Mouse (Mus musculus) MEL-GATA-1-ER (cell line): ENCODE results near the gene Il2ra.
"Not testable (repeated sequence)": the region's sequence is repeated elsewhere in the genome, so short reads cannot be mapped to it uniquely, and the experiment has no call there.

Experiments
- DNase-seq: peaks from one replicate; pipeline ENCODE4 v3.0.0-alpha.2; 2012; ENCODE audit warnings: low read depth; ENCODE audit errors: extremely low read depth

Gene Il2ra

DNA sequence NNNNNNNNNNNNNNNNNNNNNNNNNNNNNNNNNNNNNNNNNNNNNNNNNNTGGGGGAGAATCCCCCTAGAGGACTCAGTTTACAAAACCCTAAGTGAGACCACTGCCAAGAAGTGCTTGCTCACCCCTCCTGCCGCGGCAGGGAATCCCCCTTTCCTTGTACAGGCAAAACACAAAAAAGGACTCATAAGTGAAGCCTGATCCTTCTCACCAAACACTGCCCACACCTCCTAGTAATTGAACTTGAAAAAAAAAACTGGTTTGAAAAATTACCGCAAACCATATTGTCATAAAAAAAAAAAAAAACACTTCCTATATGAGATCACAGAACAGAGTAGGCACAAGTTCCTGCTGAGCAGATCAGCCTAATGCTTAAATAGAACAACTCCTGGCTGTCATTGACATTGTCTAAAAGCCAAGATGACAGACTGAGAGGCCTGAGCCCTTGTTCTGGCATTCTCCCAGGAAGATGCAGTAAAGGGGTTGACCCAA, at the start of gene Il2ra:
TSS of gene Il2ra (plus strand) at position 357 of the 491 bp plus-strand sequence.
- DNase-seq, result no peak

DNA sequence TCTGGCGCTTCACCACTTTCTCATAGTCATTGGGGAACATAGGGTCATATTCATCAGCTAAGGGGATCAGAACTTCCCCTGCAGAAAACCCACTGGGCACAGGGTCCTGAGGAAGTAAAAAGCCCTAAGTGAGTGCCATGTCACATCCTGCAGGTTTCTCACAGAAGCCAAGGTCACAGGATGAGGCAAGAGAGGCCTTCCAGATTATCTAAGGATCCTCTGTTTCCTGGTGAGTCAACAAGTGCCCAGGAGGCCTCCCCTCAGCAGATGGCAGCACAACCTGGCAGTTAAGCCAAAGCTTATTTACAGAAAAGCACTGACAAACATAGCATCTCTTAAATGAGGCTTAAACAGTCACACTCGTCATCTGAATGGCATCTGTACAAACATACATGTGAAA, 45.9 kb upstream of the Il2ra start:
- DNase-seq, result no peak

- DNase-seq, result no peak
These were observed 44.7 kb upstream of the Il2ra start for GRCm38 (mm10) chr2:11597906-11598305.

- DNase-seq, result no peak
These were observed 40.8 kb upstream of the Il2ra start for GRCm38 (mm10) chr2:11601795-11602194.

GRCm38 (mm10) chr2:11602506-11603489, 39.8 kb upstream of the Il2ra start:
- DNase-seq, result peak; percentile 81

DNA sequence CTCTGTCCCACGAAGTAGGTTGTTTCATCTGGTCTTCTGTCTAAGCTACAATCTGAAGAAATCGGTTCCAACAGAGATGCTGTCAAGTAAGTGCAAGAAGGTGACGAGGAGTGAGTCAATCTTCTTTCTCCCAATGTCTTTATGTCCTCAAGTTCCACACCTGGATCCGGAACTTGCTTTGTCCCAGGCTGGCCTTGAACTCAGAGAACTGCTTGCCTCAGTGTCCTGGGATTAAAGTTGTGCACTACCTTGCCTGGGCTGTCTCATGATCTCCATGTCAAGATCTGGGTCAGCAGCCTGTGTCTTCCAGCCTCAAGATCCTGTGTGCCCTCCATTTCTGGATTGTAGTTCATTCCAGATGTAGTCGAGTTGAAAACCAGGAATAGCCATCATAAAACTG, 38.6 kb upstream of the Il2ra start, which contains the start of gene Rbm17:
TSS of gene Rbm17 (minus strand) at position 101 of the 400 bp plus-strand sequence.
- no peak for DNase-seq

GRCm38 (mm10) chr2:11604911-11605310, 37.7 kb upstream of the Il2ra start:
- DNase-seq, result no peak

DNA sequence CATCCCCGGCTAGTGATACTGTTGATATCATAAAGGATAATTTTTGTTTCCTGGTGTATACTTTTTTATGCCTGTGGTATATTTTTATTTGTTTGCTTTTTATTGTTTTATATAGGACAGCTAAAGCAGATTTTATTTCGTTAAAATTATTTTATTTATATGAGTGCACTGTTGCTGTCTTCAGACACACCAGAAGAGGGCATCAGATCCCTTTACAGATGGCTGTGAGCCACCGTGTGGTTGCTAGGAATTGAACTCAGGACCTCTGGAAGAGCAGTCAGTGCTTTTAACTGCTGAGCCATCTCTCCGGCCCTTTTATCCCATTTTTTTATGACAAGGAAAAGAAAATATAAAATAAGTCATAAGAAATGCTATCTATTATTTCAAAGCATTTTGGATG, 35.9 kb upstream of the Il2ra start:
- not testable (repeated sequence) for DNase-seq

- DNase-seq, result not testable (repeated sequence)
These were observed 29.7 kb upstream of the Il2ra start for GRCm38 (mm10) chr2:11612939-11613338.

- no peak for DNase-seq
These were observed 25.8 kb upstream of the Il2ra start for GRCm38 (mm10) chr2:11616846-11617245.

GRCm38 (mm10) chr2:11619598-11619997, 23.0 kb upstream of the Il2ra start:
- DNase-seq, result no peak

DNA sequence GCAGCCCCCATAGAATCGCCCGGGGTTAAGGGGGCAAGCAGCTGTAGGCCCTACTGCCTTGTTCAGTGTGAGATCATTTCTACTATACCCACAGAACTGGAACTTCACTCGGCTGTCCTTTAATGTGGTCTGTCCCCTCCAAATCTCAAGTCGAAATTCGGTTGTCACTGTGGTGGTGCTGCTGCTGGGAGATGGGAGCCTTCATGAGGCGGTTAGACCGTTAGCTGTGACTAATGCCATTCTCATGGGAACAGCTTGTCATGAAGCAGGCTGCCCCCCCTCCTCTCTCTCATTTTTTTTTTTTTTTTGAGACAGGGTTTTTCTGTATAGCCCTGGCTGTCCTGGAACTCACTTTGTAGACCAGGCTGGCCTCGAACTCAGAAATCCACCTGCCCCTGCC, 19.4 kb upstream of the Il2ra start:
- DNase-seq, result no peak

DNA sequence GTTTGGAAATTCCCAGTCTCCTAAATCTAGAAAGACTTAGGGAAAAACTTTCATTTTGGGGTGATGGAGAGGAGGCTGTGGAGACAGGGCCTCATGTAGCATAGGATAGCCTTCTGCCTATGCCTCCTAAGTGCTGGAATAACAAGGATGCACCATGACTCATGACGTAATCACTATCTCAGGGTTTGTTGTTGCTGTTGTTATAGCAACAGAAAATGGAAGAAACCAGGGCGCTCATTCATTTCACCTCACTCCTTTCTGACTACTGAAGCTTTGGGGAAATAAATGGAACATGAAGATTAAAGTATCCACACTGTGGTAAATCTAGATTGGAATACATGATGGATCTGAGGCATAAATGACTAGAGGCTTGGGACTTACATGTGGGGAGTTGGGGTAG, 18.9 kb upstream of the Il2ra start:
- DNase-seq, result no peak

DNA sequence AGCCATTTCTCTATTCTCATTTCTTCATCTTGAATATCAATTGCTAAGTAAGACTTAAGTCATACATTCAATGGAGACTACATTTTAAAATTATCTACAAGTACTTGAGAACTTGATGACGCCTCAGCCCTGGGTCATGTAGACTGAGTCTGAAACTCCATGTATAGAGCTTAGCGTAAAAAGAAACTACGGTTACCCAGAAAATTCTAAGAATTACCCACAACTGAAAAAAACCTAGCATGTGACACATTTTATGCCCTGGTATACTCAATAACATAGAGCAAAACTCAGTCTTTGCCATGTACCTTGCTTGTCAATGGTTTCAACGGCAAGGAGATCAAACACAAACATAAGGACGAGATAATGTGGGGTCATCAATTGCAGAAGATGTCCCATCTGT, 16.7 kb upstream of the Il2ra start, which contains the start of gene Gm17490:
TSS of gene Gm17490 (minus strand) at position 375 of the 400 bp plus-strand sequence.
- DNase-seq, result no peak

DNA sequence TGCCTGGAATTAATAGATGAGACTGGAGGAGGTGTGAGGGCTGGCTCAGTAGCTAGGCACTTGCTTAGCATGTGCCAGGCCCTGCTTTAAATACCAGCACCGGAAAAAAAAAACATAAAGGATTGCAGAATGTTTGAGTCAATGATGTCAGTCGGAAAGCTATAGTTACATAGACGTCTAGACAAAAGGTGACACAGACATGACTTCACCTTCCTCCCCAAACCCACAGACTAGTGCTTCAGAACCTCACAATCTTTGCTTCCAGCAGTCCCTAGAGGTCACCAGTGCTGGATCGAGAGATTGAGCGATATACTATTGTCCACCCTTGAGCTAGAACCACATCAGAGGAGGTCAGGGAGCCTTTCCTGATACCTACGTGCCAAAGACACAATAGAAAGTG, 7.6 kb upstream of the Il2ra start:
- DNase-seq, result no peak

- no peak for DNase-seq
These were observed 7.0 kb upstream of the Il2ra start for GRCm38 (mm10) chr2:11635471-11636137.

DNA sequence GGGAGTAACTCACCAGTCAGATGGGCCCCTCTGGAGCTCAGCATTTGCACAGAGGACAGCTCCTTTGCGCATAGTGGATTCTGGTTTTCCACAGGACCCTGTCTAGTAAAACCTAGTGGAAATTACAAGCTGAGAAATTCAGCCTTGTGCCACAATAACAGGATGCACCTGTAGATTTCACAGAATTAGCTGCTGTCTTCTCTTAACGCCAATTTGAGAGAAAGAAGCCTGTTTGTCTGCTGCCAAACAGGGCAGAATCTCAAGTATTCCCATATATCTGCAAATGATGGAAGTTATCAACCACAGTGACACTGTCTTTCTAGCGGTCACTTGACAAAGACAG, 6.5 kb upstream of the Il2ra start:
- DNase-seq, result no peak

GRCm38 (mm10) chr2:11637115-11637514, 5.5 kb upstream of the Il2ra start:
- peak; percentile 91 for DNase-seq

DNA sequence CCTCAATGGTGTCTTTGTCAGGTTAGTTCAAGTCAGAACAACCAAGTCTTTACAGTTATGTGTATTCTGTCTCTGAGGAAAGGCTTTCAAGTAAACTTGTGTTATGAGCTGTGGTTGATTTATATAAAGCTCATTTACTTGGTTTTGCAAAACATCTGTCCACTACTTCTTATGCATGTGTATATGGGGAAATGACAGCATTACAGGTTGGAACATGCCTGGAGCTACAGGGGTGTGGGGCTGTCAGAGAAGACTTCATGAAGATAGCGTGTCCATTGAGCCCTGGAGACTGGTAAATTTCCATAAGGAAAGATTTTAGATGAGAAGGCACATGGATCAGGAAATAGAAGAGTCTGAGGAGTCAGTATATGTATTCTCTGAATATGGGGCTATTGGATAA, 1.4 kb downstream of the Il2ra start:
- DNase-seq, result no peak

DNA sequence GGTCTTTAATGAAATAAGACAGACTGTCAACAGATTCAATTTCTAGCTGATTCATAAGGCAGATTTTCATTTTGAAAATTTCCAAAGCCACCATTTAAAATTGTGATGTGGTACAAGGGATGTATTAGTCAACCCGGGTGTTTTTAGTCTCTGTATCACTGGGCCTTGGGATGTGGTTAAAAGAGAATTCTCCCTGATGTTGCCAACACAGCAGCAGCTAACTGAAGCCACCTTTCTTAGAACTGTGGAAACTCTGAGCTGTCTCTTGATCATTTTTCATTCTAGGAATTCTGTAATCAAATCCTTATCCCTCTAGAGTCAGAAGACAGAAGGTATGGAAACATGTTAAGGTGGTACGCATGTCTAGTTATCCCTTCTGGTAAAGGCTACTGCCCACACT, 2.7 kb downstream of the Il2ra start:
- no peak for DNase-seq

DNA sequence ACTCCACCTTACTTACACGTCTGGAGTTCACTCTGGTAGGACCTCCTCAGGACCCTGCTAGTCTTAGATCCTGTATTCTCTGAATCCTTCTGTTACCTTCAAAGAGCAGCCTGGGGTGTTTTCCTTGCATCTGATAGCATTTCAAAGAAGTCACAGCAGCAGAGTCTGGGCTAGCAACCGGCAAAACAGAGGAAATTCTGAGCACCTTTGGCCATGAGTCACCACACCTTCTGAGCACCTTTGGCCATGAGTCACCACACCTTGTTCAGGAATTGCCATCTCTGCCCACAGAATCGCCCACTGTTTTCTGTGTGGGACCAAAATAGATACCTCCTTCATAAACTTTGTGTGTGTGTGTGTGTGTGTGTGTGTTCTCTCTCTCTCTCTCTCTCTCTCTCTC, 8.9 kb downstream of the Il2ra start:
- no peak for DNase-seq

- DNase-seq, result no peak
These were observed 9.6 kb downstream of the Il2ra start for GRCm38 (mm10) chr2:11652196-11652595.
